Mouse (Mus musculus) left cerebral cortex, postnatal 10 days (tissue): ENCODE data around the gene Mindy3. TPM values are rescaled to one million over a fixed set of nuclear protein-coding genes. Genes with fewer than 3 reads are reported as not detected.
A peak's percentile ranks its signal among the peaks of the same experiment; 100 is the strongest.

ENCODE experiments used
- DNase-seq, 2 experiments: peaks; one replicate each; pipeline ENCODE4 v3.0.0; 2021 to 2022; ENCODE audit warnings: low spot score in 2 of 2, mixed read lengths in 1 of 2; ENCODE audit errors: extremely low spot score in 1 of 2
- intact Hi-C: fragments of 180-260 bp; cut with DNase I; formaldehyde crosslinking; loops from one replicate; pipeline ENCODE4 v1.15.1; 2025
- total RNA-seq, 2 experiments: library from RNA; stranded (reverse); gene quantifications; 2 replicates each; pipeline ENCODE4 v1.2.3; 2021

Mindy3 gene
- total RNA-seq, 2 experiments from 2014 or later, result 69.7 to 76.8 TPM

DNA sequence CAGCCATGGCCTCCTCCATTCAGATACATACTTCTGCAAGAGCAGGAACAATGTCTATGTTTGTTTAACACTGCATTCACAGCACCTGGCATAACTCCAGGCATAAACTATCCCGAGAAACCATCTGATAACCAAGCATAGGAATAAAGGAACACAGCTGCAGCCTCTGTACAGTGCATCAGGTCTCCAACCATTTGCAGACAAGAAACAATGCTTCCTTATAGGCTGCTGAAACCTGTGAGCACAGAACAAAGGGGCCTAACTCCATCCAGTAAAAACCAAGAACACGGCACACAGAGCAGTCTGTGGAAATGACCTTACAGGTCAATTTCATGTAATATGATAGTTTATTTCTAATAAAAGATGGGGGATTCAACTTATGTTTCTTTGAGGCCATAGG lies 39.0 kb downstream of the Mindy3 start:
- intact Hi-C loops, result loop anchor here (10.0 kb wide), 1 partner anchor 585 kb away; no protein-coding TSS in a partner anchor
- DNase-seq, result no peak

DNA sequence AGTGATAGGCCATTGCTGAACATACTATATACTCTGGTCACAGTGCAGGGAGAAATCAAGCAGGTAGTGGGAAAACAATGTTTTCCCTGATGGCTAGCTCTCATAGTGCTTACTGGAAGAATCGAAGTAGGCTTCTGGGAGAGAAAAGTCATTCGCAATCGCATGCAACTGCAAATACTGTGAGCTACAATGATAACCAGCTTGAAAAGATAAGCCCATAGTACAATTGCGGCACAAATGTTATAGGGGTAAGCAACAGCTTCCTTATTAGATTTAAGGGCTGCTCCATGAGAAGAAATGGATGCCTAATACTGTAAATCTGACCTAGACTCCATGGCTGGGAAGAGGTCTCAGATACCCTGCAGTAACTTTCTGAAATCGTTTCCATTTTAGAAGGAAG lies 40.7 kb downstream of the Mindy3 start:
- intact Hi-C loops, result no loop called here
- DNase-seq, result no peak

DNA sequence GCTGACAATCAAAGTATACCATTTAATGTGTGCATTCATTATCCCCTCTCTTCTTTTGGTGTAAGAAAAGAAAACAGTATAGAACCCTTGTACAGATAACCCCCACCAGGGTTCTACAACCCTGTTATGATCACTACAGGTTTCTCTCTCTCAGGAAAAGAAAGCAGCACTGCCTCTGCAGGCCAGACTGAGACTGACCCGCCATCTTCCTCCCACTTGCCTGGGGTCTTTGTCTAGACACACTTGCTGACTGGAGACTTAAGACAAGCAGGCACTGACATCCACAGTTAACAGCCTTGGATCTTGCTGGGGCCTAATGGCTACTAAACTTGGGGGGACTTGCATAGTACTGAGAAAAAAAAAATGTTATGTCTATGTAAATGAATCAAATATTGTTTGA lies 42.2 kb downstream of the Mindy3 start:
- intact Hi-C loops, result no loop called here
- DNase-seq, result no peak

DNA sequence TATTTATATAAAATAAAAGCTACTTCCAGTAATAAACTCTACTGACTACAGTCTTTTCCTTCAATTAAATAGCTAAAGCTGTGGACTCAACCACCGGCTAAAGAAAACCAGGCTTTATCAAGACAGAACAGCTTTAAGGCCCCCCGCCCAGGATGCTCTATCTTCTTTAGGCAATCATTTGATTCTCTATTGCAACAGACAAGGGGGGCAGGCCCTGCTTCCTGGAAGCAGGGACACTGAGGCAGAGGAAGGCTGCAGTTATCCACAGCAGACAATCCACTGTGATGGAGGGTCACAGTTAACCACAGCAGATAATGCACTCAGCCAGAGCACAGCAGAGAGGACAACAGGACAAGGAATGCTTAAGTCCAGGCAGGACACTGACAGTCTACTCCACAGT lies 46.4 kb downstream of the Mindy3 start:
- intact Hi-C loops, result no loop called here

DNA sequence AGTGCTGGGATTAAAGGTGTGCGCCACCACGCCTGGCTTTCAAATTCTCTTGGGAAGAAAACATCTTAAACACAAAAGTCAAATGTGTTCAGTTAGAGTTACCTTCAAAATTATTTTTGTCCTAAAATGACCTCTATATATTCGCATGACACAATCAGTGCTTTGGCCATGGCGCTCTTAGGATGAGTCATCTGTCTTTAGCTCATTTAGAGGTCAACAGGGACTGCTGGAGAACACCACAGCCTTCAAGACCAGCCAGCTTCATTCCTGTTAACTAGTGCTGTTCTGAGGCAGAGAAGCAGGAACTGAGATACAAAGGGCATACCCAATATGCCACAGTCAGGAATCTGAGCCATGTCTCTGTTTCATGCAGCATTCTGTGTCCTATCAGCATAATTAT lies 47.9 kb downstream of the Mindy3 start:
- intact Hi-C loops, result no loop called here
- no peak for DNase-seq

More for the DNA sequence above, 46.4 kb downstream of the Mindy3 start:
- no peak for DNase-seq

DNA sequence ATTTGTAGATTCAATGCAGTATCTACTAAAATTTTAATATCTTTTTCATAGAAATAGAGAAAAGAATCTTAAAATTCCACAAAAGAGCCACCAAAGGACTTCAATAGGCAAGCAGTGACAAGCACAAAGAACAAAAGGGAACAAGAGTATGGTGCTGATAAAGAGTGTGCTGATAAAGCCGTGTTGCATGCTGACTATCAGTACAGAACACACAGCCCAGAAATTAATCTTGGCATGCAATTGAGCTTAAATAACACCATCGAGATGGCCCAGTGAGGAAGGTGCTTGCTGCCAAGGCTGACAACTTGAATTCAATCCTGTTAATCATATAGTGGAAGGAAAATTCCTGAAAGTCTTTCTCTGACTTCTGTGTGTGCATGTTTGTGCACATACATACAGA lies 50.8 kb downstream of the Mindy3 start:
- no peak for DNase-seq
- intact Hi-C loops, result no loop called here

DNA sequence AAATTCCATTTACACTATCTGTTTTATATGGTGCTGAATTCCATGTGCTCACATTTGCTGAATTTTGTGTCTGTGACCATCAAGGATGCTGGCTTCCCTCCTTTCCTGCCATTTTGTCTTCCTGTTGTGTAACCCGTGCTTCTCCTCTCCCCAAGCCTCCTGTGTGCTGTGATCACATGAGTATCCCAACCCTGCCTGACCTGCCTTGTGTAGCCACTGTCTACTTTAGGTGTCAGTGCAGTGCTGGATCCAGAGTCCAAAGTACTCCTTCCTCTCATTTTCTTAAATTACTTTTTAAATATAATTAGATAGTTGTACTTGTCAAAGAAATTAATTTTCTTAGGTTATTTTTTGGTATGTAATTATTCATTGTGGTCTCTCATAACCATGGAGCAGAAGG lies 51.3 kb downstream of the Mindy3 start:
- intact Hi-C loops, result no loop called here
- no peak for DNase-seq

DNA sequence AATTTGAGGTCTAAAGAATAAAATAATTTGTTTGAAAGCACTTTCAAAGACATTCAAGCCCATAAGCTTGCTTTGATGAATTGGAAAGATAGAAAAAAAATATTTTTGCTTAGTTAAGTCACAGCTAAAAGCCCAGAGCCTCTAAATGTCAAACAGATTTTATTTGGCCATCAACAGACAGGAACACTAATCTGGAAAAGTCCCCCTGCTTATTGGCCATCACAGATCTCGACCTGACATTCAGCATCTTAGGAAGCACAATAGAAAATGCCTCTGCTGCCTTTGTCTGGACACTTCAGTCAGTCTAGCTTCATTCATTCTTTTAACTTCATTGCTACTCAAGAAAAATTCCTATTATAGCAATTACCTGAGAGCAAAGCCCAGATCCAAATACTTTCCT lies 58.0 kb downstream of the Mindy3 start:
- no peak for DNase-seq
- intact Hi-C loops, result no loop called here

DNA sequence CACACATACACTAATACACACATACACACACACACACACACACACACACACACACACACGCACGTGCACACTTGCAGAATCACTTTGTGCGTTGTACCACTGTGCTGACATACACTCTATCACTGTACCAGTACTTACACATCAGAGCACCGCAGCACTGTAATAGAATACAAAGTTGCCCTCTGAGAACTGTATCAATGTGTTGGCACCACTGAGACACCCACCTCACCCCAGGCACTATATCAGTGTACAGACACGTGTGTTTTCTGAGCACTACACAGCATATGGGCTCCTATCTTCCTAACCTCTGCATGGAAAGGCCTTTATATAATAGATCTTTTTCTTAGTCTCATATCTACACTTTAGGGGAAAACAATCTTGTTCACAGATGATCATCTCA lies 64.4 kb downstream of the Mindy3 start:
- DNase-seq, result no peak
- intact Hi-C loops, result no loop called here

DNA sequence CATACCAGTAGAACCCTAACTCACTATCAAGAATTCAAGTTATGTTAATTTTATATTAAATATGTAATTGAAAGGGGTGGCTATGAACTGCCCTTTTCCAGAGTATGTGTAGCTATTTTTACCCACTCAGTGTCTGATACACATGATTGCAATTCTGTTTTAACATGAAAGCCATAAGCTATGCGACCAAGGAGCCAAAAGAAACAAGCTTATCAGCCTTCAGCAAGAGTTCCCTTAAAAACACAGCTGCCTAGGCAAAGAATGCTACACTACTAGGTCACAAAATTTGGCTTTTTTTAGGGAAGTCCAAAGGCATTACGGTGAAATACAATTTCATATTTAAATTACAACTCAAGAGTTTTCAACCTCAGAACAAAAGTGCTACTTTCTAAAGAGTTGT lies 70.4 kb downstream of the Mindy3 start:
- DNase-seq, result no peak
- intact Hi-C loops, result no loop called here

DNA sequence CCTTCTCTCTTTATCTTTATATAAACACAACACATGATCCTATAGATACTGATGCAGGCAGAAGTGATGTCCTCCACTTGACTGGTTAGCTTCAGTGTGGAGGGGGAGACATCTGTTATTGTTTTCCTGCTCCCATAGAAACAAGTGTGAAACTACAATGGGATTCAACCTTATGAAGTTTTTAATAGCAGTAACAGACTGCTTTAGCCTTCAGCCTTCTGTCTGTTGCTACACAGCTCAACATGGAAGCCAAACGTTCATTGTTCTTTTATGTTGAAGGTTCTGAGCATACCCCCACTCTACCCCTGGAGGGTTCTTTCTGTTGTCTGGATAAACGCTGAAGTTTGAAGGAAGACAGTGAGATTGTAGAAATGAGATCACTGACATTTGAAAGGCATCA lies 87.3 kb downstream of the Mindy3 start:
- no peak for DNase-seq
- intact Hi-C loops, result no loop called here

DNA sequence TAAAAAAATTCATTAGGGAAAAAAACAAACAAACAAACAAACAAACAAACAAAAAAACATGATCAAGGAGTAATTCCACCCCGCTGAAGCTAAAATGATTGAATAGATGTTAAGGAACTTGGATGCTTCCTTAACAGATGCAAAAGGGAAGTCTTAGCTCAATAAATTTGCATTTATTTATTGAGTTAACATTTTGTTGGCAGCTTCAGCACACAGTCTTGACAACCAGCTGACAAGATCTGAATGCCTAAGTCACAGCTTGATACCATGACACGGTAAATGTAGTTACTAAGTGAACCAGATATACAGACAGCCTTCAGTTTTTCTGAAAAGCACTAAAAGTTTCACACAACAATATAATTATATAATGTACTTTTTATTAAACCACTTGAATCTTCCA lies 89.7 kb downstream of the Mindy3 start:
- intact Hi-C loops, result no loop called here
- no peak for DNase-seq

DNA sequence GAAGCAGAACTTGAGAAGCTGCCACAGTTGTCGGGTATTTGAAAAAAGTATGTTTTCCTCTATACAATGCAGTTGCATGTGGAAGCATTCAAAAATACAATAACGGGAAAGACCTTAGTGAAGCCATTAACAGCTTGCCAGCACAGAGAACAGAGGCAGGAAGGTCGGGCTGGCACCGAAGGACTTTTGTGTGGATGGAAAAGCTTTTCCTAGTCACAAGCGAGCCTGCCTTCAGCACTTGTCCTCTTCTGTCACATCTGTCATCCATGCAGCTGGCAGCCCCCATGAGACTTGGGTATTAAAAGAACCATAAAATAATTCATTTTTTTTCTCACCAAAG lies 90.2 kb downstream of the Mindy3 start:
- intact Hi-C loops, result no loop called here
- no peak for DNase-seq

DNA sequence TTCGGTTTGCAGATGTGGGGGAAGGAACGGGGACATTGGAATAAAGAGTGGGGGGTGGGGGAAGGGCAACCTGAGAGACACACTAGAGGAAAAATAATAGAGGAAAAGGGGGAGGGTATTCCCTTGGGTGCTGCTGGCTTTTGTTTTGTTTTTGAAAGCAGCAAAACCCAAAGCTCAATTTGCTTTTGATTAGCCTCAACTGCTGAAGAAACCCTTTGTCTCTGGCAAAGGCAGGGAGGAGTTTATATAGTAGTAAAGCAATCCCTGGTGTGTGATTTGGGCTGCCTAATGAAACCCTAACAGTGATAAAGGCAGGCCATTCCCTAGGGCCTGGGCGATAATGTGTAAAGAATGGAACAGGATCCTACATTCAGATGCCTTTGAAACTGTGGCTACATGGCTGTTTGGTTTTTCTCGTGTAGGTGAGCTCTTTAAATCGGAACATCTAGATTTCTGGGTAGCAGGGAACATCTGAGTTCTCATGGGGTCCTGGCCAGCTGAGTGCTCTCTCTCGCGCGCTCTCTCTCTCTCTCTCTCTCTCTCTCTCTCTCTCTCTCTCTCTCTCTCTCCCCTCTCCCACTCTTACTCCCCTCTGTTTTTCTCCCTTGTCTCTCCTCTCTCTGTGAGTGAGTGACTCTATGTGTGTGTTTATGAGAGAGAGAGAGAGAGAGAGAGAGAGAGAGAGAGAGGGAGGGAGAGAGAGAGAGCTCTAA lies 90.8 kb downstream of the Mindy3 start:
- no peak for DNase-seq
- intact Hi-C loops, result no loop called here

DNA sequence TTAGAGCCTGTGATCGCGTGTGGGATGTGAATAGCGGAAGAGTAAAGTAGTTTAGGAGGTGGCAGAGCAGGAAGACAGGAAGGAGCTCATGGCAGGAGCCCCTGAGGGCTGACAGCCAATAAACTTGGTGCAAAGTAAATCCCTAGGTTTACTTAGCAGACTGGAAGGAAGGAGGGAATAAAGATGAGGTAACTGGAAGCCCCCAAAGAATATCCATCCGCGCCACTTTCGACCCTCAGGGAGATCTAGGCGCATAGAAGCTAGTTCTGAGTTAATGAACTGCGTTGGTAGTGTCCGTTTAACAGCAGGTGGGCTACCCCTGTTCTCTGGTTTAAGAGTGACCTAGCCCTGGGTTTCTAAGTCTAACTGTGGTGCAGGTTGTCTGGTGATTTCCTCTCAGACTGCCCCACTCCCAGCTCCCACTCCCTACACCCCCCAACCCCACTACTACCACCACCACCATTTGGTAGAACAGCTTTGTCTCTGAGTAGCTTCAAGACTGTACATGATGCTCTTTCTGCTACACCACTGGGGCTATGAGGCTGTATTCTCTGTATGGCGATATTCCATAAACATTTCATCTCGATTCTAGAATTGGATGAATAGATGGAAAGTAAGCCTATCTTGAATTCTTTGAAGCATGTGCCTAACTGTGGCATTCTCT lies 91.4 kb downstream of the Mindy3 start:
- intact Hi-C loops, result no loop called here
- no peak for DNase-seq

DNA sequence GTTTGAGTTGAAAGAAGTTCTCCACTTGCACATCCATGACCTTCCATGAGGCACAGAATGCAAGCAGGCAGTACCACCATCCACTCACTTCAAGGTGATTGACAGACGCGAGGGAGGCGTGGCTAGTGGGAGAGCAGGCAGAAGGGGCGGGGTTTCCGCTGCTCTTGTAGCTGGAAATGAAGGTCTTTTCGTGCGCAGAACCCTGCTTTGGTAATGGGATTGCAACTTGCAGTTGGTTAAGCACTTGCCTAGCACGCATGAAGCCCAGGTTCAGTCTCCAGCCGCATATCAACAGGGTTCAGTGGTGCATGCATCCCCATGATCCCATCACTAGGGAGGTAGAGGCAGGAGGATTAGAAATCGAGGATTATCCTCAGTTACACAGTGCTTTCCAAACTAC lies 92.1 kb downstream of the Mindy3 start:
- peak in 1 of 2 experiments; percentile 64 for DNase-seq
- intact Hi-C loops, result no loop called here

DNA sequence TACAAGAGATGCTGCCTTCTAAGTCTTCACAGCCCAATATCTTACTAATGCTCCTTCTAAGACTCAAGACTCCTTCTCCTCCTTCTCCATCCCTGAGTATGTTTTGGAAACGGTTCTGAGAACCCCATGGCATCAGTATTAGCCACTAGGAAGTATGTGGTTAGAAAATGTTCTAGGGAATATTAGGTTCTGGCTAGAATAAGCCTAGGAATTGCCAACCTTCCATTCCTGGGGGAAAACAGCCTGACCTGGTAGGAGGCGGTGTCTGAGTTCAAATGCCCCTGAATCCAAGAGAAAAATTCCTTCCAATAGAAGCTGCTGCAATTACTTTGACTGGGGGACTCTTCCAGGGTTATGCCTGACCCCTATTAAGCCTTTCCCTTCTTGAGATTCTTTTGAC lies 93.4 kb downstream of the Mindy3 start:
- no peak for DNase-seq
- intact Hi-C loops, result no loop called here

DNA sequence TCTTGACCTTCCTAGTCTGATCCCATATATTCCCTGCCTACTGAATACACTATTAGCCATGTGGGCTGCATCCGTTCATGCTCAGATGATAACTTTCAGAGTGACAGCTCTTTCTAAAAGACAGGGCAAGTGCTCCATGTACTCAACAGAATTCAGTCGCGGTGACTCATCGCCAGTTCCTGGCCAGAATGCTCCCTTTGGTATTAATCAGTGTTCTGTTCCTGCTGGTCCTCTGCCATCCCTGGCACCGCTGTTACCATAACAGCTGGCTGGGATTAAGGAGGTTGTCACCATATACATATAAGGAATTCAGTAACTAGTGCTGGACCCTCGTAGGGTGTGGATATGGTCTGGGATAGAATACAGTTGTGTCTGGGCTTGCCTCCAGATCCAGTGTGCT lies 93.9 kb downstream of the Mindy3 start:
- DNase-seq, result no peak
- intact Hi-C loops, result no loop called here

DNA sequence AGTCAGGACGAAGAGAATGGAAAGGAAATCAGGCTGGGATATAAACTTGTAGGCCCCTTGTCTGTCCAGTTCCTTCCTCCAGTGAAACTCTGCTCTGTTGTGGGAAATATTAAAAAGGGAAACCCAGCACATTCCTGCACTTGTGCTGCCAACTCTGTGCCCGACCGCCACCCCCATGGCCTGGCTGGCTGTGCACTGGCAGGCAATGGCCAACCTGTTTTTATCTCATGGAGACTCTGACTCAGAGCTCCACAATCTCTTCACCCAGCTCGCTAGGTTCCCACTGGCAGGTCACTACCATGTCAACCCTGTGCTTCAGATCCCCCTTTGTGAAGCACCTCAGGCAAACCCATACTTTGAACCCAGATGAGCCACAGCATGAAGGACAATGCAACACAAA lies 98.4 kb downstream of the Mindy3 start:
- intact Hi-C loops, result no loop called here
- no peak for DNase-seq

DNA sequence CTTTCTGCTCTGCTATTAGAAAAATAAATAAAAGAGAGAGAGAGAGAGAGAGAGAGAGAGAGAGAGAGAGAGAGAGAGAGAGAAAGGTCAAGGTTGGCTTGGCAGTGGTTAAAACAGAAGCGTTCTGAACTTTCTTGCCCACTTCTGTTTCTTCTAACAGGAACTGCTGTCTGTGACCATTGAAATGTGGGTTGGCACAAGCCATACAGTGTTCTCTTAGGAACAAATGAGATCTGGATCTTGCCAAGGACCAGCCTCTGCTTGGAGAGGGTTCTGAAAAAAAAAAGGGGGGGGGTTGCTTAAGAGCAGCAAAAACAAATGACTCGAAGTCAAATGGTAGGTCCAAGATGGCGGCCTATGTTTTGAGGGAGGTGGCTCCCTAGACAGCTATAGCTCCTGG lies 100.6 kb downstream of the Mindy3 start:
- DNase-seq, result no peak
- intact Hi-C loops, result no loop called here

DNA sequence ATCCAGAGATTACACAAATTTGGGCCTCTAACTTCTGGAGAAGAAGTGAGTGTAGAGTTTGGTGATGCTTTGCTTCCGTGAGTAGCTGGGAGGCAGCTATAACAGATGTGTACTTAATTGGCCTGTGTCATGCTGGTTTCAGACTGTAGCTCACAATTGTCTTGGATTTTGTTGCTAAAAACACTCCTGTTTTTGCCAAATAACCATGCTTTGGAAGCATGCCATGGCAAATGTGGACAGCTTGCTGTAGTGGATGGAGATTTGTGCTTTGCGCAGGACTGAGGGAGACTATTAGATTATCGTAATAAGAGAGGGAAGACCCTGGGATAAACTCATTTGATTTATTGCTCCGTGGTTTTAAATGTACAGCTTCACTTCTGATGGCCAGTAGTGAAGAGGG lies 101.2 kb downstream of the Mindy3 start:
- intact Hi-C loops, result no loop called here

More for the DNA sequence above, 101.2 kb downstream of the Mindy3 start:
- no peak for DNase-seq
